Mouse (Mus musculus): ENCODE results near the gene Zfp169. TPM values are rescaled to one million over a fixed set of nuclear protein-coding genes. Genes with fewer than 3 reads are reported as not detected.
A peak's percentile ranks its signal among the peaks of the same experiment; 100 is the strongest.

The Zfp169 gene
- 6.6 and 9.3 TPM in 2 replicates for polyA plus RNA-seq (2011; ENCODE audit: insufficient read length, low read depth, missing spikeins)

DNA sequence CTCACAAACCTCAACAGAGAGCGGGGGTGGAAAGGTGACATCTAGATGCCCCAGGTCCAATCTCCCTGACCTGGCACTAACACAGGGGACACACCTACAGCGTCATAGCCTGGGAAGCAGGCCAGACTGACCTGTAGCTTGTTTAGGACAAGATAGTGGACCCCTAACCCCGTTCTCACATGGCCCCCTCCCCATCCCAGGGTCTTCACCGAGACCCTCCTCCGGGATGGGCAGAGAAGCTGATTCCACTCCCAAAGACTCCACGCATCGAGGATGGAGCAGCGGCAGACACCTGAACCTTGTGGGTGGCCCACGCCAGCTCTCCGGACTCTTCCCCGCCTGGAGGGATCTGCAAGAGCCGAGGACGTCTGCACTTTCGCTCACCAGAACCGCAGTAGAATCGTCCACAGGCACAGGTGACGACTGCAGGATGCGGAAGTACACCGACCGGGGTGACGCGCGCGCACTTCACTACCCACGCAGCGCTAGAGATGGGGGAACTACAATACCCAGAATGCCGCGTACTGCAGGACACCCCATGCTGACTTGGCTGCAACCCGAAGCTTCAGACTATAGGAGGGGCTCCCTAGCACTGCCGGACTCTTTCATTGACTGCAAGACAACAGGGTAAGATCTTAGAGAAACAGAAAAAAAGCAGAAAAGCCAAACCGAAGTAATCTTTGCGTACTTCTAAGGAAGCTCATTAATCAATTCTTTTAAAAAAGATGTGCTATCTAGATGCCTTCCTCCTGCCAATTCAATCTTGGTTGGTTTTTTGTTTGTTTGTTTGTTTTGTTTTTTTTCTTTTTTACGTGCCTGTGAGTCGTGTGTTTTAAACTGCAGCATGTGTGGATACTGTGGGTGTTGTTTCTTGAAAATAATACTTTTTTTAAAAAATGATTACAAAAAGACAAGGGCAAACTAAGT is at the start of gene Zfp169, which contains the start of gene A830005F24Rik:
Gene Zfp169, minus strand, starts transcription at position 449 of the 927 bp plus-strand sequence.
Gene A830005F24Rik, plus strand, starts transcription at position 568 of the 927 bp plus-strand sequence.
- TF ChIP-seq CTCF (IDR thresholded peaks at IDR 0.05; ENCODE audit: borderline replicate concordance, insufficient read depth, low read length) (no peak), POLR2A (IDR thresholded peaks at IDR 0.05; ENCODE audit: low read depth, low read length) (peak; percentile 87)
- H3K4me3 ChIP-seq (ENCODE audit: insufficient read depth, low read length) = peak within 1 kb of the TSS; percentile 66
- H3K27ac ChIP-seq (ENCODE audit: insufficient read depth, low read length) = no peak within 1 kb of the TSS

DNA sequence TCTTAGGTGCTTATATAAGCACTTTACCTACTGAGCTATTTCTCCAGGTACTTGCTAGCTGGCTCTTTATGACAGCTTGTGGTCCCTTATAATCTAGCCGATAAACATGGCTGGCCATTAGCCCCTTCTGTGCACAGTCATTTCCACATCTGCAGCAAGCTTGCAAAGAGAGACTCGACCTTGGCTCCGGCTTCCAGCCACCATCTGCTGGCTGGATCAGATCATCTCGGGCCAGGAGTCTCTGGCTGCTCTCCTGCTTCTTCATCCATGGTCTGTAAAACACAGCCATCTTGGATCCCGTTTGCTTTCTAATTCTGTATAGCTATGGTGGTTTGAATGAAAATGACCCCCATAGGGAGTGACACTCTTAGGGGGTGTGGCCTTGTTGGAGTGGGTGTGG is 49.1 kb upstream of the Zfp169 start:
- Histone ChIP-seq H3K27ac (ENCODE audit: insufficient read depth, low read length) (no peak overlapping the region), H3K4me3 (ENCODE audit: insufficient read depth, low read length) (no peak overlapping the region), H3K4me1 (ENCODE audit: control insufficient read depth, insufficient read depth, low read length) (peaks cover 9% of the 10 kb centered on the region)
- TF ChIP-seq CTCF (IDR thresholded peaks at IDR 0.05; ENCODE audit: borderline replicate concordance, insufficient read depth, low read length) (no peak), POLR2A (IDR thresholded peaks at IDR 0.05; ENCODE audit: low read depth, low read length) (no peak)

More for the DNA sequence above, at the start of gene Zfp169, which contains the start of gene A830005F24Rik:
- no peaks in the 10 kb centered on the region for H3K4me1 ChIP-seq (ENCODE audit: control insufficient read depth, insufficient read depth, low read length)

DNA sequence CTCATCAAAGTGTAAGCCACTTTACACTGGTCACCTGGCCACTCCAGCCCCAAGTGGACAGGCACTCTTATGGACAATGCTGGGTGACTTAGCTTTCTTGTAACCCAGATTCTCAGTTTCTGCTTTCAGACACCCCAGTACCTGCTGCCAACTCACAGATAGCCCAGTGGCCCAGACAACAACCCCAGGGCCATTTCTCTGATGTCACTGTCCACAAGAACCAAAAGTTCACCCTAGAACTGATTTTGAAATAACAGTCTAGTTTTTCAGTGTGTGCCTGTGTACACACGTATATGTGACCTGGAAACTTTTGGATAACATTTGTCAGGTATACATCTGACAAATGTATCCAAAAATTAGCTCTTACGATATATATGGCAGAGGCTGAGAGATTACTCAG is 48.2 kb upstream of the Zfp169 start:
- no peak overlapping the region for H3K4me3 ChIP-seq (ENCODE audit: insufficient read depth, low read length)
- no peak overlapping the region for H3K27ac ChIP-seq (ENCODE audit: insufficient read depth, low read length)
- peaks cover 6% of the 10 kb centered on the region for H3K4me1 ChIP-seq (ENCODE audit: control insufficient read depth, insufficient read depth, low read length)
- TF ChIP-seq CTCF (IDR thresholded peaks at IDR 0.05; ENCODE audit: borderline replicate concordance, insufficient read depth, low read length) (no peak), POLR2A (IDR thresholded peaks at IDR 0.05; ENCODE audit: low read depth, low read length) (no peak)

DNA sequence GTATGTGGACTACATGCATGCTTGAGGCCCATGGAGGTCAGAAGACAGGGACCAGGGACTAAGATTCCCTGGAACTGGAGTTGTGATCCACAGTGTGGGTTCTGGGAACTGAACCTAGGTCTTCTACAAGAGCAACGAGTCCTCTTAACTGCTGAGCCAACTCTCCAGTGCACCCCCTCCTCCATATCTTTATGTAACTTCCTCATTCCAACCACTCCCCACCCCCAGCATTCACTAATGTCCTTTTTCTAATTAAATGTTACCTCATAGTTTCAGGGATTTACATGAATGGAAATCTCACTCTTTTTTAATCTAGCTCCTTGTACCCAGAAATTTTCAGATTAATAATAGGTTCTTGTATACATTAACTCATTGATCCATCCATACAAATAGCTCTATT is 42.7 kb upstream of the Zfp169 start:
- peaks cover 4% of the 10 kb centered on the region for H3K4me1 ChIP-seq (ENCODE audit: control insufficient read depth, insufficient read depth, low read length)
- H3K27ac ChIP-seq (ENCODE audit: insufficient read depth, low read length) = no peak overlapping the region
- TF ChIP-seq CTCF (IDR thresholded peaks at IDR 0.05; ENCODE audit: borderline replicate concordance, insufficient read depth, low read length) (no peak), POLR2A (IDR thresholded peaks at IDR 0.05; ENCODE audit: low read depth, low read length) (no peak)
- no peak overlapping the region for H3K4me3 ChIP-seq (ENCODE audit: insufficient read depth, low read length)

DNA sequence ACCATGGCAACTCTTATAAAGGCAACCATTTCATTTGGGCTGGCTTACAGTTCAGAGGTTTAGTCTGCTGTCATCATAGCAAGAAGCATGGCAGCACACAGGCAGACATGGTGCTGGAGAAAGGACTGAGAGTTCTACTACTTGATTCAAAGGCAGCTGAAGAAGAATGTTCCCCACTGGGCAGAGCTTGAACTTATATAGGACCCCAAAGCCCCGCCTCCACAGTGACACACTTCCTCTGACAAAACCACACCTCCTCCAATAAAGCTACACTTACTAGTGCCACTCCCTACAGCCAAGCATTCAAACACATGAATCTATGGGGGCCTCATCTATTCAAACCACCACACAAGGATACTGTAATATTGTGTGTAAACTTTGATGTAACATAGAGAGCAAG is 41.3 kb upstream of the Zfp169 start:
- Histone ChIP-seq H3K4me3 (ENCODE audit: insufficient read depth, low read length) (no peak overlapping the region), H3K4me1 (ENCODE audit: control insufficient read depth, insufficient read depth, low read length) (peaks cover 4% of the 10 kb centered on the region)
- TF ChIP-seq POLR2A (IDR thresholded peaks at IDR 0.05; ENCODE audit: low read depth, low read length) (no peak), CTCF (IDR thresholded peaks at IDR 0.05; ENCODE audit: borderline replicate concordance, insufficient read depth, low read length) (no peak)

DNA sequence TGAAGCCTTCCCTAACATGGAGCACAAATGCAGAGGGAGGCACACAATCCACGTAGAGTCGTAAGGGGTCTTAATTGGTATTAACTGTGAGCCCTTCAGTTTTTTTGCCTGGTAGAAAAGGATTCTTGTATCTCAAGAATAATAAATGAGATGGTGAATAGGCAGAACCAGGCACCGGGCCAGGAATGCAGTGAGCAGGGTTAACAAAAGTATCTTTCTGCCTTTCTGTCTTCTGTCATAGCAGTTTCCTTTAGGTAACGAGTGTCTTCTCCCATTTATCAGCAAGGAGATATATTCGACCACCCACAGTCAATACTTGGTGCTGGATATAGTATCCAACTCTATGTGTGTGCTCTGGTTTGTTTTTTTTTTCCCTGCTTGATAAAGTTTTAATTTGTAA is 40.3 kb upstream of the Zfp169 start:
- no peak overlapping the region for H3K27ac ChIP-seq (ENCODE audit: insufficient read depth, low read length)
- H3K4me3 ChIP-seq (ENCODE audit: insufficient read depth, low read length) = no peak overlapping the region
- TF ChIP-seq CTCF (IDR thresholded peaks at IDR 0.05; ENCODE audit: borderline replicate concordance, insufficient read depth, low read length) (no peak), POLR2A (IDR thresholded peaks at IDR 0.05; ENCODE audit: low read depth, low read length) (no peak)
- H3K4me1 ChIP-seq (ENCODE audit: control insufficient read depth, insufficient read depth, low read length) = peaks cover 4% of the 10 kb centered on the region

More for the DNA sequence above, 41.3 kb upstream of the Zfp169 start:
- no peak overlapping the region for H3K27ac ChIP-seq (ENCODE audit: insufficient read depth, low read length)

DNA sequence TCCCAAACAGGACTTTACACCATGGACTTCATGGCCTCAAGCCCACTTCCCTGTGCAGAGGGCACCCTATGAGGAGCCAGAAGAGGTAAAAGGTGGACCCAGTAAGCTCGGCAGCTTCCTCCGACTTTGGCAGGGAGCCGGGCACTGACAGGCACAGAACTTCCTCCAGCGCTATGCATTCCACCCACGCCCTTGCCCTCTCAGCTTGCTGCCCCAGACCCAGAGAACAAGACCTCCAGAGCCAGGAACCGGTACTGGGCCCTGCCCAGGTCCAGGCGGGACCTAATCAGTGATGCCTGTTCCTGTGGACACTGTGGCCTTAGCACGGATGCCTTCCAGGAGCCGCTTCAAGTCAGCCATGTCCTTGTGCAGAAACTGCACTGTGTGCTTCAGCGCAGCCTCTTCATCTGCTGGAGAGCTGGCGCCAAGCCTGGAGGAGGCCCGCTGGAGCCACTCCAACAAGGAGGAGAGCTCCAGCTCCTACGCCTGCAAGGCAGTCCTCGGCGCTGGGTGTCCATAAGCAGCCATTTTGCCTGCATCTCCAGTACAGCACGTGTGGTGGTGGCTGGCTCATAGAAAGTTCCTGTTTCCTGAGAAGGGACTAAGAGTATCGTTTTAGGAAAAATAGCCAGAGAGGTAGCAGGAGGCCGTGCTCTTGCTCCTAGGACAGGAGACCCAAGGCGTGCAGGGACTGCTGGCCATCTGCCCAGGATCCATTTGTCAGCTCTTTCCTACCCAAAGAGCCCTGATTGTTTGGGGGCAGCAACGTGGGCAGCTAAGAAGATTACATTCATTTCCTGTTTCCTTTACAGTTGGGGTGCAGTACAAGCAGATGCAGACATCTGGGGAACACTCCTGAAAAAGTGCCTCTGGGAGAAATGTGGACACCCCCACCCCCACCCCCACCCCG is 39.2 kb upstream of the Zfp169 start:
- H3K4me1 ChIP-seq (ENCODE audit: control insufficient read depth, insufficient read depth, low read length) = peaks cover 12% of the 10 kb centered on the region
- peak overlapping the region; percentile 89 for H3K27ac ChIP-seq (ENCODE audit: insufficient read depth, low read length)
- H3K4me3 ChIP-seq (ENCODE audit: insufficient read depth, low read length) = no peak overlapping the region
- no peak for TF ChIP-seq CTCF (IDR thresholded peaks at IDR 0.05; ENCODE audit: borderline replicate concordance, insufficient read depth, low read length)
- TF ChIP-seq POLR2A (IDR thresholded peaks at IDR 0.05; ENCODE audit: low read depth, low read length) = peak; percentile 75

DNA sequence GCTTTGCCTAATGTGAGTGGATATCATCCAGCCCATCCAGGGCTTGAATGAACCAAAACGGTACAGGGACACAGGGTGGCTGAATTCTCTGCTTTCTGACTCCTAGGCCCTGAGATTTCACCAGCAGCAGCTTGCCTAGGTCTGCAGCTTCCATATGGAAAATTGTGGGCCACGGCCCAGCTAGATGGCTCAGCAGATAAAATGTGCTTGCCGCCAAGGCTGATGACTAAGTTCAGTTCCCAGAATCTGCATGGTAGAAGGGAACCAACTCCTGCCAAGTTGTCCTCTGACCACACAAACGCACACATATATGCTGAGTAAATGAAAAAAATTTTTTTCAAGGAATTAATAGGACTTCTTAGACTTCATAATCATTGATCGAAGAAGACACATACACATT is 35.0 kb upstream of the Zfp169 start:
- H3K4me1 ChIP-seq (ENCODE audit: control insufficient read depth, insufficient read depth, low read length) = peaks cover 9% of the 10 kb centered on the region
- TF ChIP-seq CTCF (IDR thresholded peaks at IDR 0.05; ENCODE audit: borderline replicate concordance, insufficient read depth, low read length) (no peak), POLR2A (IDR thresholded peaks at IDR 0.05; ENCODE audit: low read depth, low read length) (no peak)
- peak overlapping the region; percentile 88 for H3K27ac ChIP-seq (ENCODE audit: insufficient read depth, low read length)
- no peak overlapping the region for H3K4me3 ChIP-seq (ENCODE audit: insufficient read depth, low read length)

DNA sequence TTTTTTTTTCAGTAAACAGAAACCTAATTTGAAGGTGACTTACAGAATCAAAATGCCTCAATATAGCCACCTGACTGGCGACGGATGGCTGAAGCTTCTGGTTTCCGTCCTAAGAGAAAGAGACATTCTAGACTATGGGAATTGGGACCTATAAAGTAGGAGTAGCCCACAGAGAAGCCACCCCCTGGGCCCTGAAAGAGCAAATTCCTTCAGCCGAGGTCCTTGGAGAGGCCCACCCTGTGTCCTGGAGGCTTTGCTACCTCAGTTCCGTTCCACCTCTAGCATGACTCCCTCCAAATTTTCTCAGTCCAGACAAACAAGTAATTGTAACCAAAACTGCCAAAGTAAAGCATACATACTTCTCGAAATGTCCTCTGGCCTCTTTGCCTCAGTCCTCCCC is 34.4 kb upstream of the Zfp169 start:
- Histone ChIP-seq H3K27ac (ENCODE audit: insufficient read depth, low read length) (peak overlapping the region; percentile 88), H3K4me3 (ENCODE audit: insufficient read depth, low read length) (no peak overlapping the region)

More for the DNA sequence above, 34.4 kb upstream of the Zfp169 start:
- TF ChIP-seq POLR2A (IDR thresholded peaks at IDR 0.05; ENCODE audit: low read depth, low read length) (no peak; the same call in 1 of the 2 replicates), CTCF (IDR thresholded peaks at IDR 0.05; ENCODE audit: borderline replicate concordance, insufficient read depth, low read length) (no peak)
- peaks cover 7% of the 10 kb centered on the region; the same call in 1 of the 2 replicates for H3K4me1 ChIP-seq (ENCODE audit: control insufficient read depth, insufficient read depth, low read length)
